Mouse (Mus musculus): Measurements from ENCODE around the gene Mvb12b.

The Mvb12b gene

GRCm38 (mm10) chr2:33853011-33853976 lies 34.5 kb downstream of the Mvb12b start:
- no peak for DNase-seq (ENCODE audit: low read depth in 1 of 2, low spot score in 2 of 2)

- no peak for DNase-seq (ENCODE audit: low read depth in 1 of 2, low spot score in 2 of 2)
Observed at GRCm38 (mm10) chr2:33847196-33847834, 40.4 kb downstream of the Mvb12b start.

- no peak for DNase-seq (ENCODE audit: low read depth in 1 of 2, low spot score in 2 of 2)
Observed at GRCm38 (mm10) chr2:33846635-33847034, 41.1 kb downstream of the Mvb12b start.

GRCm38 (mm10) chr2:33843642-33844041 lies 44.1 kb downstream of the Mvb12b start:
- DNase-seq (ENCODE audit: low read depth in 1 of 2, low spot score in 2 of 2): no peak

DNA sequence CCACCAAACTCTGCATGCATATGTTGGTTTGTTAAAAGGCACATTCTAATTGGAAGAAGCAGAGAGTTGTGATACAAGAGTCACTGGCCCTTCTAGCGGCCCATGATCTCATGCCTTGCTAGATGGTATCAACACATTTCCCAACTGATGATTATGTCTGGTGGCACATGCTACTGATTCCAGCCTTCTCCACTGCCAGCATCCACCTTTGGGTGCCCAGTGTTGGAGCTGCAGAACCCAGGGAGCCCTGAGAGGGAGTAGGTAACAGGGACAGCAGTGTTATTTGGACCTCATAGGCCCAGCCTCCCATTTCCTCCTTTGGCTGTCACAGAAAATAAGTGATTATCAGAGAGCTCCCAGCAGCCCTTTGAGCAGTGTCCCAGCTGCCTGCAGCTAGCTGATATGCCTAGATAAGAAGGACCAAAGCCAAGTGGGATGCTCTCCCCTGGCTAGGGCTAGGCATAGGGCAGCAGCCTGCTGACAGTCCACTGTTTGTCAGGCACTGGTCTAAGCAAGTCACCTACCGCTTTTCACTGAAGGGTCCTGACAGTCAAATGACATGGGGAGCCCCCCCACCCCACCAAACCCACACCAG lies 44.7 kb downstream of the Mvb12b start:
- no peak for DNase-seq (ENCODE audit: low read depth in 1 of 2, low spot score in 2 of 2)

GRCm38 (mm10) chr2:33841980-33842379 lies 45.8 kb downstream of the Mvb12b start:
- no peak for DNase-seq (ENCODE audit: low read depth in 1 of 2, low spot score in 2 of 2)

- no peak for DNase-seq (ENCODE audit: low read depth in 1 of 2, low spot score in 2 of 2)
Observed at GRCm38 (mm10) chr2:33840483-33840882, 47.3 kb downstream of the Mvb12b start.

DNA sequence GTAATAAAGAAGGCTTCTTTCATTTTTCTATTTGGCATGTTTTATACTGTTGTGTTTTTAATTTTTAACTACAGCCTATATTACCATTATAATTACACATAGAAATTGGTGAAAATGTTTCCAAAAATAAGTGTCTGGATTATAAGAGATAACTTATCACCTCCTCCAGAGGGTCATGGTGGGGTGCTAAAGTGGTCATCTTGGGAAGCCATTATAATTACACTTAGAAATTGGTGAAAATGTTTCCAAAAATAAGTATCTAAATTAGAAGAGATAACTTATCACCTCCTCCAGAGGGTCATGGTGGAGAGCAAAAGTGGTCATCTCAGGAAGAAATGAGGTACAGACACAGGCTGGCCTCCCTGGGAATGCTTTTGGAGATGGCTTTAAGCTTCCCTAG lies 48.5 kb downstream of the Mvb12b start:
- DNase-seq (ENCODE audit: low read depth in 1 of 2, low spot score in 2 of 2): no peak

DNA sequence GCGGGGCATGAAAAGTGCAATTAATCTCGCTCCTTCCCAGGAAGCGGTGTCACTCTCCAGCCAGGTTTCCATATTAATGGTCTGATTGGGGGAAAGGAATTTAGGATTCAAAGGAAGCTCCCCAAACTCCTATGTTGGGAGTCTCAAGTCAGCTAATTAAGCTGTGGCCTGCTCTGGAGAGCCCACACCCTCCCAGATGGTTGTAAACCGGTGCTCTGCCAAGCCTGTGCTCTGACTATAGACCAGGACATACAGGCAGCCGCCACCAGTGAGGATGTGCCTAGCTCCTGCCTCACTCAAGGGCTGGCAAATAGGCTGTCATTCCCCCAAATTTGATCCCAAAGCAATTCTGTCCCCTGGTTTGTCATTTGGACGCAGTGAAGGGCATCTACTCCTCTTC lies 50.4 kb downstream of the Mvb12b start:
- no peak for DNase-seq (ENCODE audit: low read depth in 1 of 2, low spot score in 2 of 2)

DNA sequence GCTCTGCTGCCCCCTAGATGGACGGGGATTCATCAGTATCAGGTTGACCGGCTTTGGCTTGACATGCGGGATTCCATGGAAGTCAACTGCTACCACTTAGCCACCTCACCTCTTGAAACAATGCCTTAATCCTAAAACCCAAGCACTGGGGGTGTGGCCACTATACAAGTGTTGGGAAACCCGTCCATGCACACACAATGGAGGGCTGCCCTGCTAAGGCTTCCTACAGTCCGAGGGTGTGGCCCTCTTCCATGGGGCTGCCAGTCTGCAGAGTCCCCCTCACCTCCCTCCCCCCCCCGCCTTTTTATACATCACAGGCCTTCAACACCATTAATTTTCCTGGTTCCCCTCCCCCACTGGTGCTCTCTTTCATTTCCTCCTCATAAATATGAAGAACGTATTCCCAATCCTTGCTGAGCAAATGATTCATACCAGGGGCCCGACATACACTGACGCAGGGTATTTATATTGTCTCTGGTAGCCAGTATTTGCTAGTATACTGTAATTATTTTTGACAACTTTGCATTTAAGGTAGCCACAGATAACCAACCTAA lies 51.0 kb downstream of the Mvb12b start:
- DNase-seq (ENCODE audit: low read depth in 1 of 2, low spot score in 2 of 2): no peak

DNA sequence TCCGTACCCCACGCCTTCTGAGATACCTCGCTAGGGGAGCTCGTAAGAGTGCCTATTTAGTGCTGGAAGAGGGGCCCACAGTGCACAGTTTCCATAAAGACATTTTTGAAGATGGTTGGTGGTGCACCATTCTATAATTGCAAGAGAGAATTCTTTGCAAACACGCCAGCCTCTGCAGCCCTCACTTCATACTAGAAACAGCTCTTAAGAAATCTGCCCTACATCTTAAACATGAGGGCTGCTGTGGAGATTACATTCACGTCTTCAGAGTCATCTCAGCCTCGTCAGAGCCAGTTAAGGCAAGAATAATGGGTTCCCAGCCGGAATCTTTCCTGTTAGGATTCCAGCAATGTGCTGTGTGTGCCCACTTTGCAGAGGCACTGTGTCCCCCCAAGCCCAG lies 52.7 kb downstream of the Mvb12b start:
- no peak for DNase-seq (ENCODE audit: low read depth in 1 of 2, low spot score in 2 of 2)

DNA sequence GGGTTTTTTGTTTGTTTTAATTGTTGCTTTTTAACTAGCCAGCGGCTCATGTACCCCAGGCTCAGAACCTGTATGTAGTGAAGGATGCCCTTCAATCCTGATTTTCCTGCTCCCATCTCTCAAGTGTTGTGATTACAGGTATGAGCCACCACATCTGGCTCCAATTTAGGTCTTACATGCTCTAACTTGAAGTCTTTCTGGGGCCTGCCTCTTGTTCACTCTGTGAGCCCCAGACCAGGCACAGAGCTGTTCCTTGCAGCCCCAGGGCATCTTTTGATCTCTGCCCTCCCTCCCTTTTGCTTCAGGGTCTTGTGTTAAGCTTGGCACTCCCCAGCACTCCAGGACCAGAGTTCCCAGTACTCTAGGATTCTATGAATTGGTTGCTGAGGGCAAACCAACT lies 53.8 kb downstream of the Mvb12b start:
- DNase-seq (ENCODE audit: low read depth in 1 of 2, low spot score in 2 of 2): no peak

DNA sequence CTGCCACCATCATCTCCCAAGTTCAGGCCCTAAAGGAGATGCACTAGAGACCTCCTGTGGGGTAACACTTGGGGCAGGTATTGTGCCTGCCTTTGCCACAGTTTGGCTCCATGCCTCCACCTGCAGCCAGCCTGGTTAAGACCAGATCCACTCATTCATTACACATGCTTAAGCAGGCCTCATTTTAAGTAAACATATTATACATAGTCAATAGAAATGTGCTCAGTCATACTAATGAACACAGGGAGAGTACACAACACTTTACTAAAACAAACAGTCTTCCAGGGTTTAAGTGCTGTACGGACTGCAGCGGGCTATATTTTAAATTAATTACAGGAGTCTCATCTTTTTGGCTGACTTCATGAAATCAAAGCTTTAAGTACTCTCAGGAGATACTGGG lies 57.9 kb downstream of the Mvb12b start:
- DNase-seq (ENCODE audit: low read depth in 1 of 2, low spot score in 2 of 2): no peak

- DNase-seq (ENCODE audit: low read depth in 1 of 2, low spot score in 2 of 2): no peak
Observed at GRCm38 (mm10) chr2:33826777-33827176, 61.0 kb downstream of the Mvb12b start.

GRCm38 (mm10) chr2:33824935-33825514 lies 62.7 kb downstream of the Mvb12b start:
- no peak for DNase-seq (ENCODE audit: low read depth in 1 of 2, low spot score in 2 of 2)

DNA sequence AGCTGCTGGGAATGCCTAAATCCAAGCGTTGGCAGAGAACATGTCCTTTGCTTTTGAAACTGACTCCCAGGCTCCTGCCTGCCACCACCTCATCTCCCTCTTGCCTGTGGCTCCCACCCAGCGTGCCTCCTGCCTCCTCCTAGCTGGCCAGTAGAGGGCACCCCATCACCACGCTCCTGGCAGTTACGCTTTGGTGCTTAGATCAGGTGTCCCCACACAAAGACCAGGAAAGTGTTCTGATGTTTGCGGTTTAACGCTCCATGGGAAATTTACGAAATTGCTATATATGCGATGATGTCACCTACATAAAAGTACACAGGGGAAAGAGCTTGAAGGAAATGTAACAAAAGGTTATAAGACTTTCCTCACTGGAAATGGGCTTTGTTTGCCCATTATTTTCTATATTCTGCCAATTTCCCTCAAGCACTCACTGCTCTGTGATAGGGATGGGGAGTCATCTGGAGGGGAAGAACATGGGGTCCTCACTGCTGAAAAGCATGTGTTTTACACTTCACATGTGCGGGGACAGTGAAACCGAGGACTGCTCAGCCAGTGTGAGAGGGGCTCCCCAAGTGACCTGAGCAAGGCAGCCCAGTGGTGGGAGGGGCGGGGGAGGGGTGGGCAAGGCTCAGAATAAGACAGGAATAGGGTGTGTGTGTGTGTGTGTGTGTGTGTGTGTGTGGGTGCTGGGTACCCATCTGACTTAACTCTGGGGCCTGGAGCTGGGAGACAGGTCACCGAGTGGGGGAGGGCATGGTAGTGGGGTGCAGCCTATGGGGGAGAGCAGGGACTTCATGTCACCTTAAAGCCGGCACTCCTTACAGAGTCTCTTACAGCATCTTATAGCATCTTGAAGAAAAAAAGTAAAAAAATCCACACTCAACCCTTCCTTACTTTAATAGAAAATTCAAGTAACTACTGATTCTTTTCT lies 65.8 kb downstream of the Mvb12b start:
- peak; percentile 44 to 58 for DNase-seq (ENCODE audit: low read depth in 1 of 2, low spot score in 2 of 2)

- no peak for DNase-seq (ENCODE audit: low read depth in 1 of 2, low spot score in 2 of 2)
Observed at GRCm38 (mm10) chr2:33820450-33820849, 67.3 kb downstream of the Mvb12b start.

DNA sequence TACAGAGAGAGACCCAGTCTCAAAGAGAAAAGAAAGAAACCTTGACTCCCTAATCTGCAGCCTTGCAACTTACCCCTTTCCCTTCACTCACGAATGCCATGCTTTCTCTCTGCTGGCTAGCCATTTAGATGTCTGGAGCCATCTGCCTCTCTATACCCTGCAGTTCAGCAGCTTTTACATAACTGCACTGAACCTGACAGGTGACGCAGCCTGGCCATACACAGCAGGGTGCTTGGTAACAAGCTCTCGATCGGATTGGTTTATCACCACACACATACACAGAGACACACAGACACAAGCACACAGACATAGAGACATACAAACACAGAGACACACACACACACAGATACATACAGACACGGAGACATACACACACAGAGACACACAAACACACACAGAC lies 67.7 kb downstream of the Mvb12b start:
- no peak for DNase-seq (ENCODE audit: low read depth in 1 of 2, low spot score in 2 of 2)

DNA sequence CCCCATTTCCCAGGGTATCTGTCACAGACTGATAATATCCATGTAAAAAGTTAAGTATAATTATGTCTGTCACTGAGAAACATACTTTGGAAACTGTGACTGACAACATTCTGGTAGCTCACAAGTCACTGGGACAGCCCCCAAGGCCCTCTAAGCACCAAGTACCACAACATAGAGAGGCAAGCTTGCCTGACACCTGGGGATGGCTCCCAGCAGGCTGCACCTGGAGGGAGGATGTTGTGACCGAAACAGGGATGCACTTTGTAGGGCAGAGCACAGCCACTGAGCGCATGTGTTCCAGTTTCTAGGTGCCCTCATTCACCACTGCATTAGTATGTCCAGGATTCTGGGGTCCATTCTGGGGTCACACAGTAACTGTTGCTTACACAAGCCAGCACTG lies 69.4 kb downstream of the Mvb12b start:
- no peak for DNase-seq (ENCODE audit: low read depth in 1 of 2, low spot score in 2 of 2)

GRCm38 (mm10) chr2:33817663-33818346 lies 69.9 kb downstream of the Mvb12b start:
- no peak for DNase-seq (ENCODE audit: low read depth in 1 of 2, low spot score in 2 of 2)
